Mouse (Mus musculus) kidney, adult 9 months (tissue): ENCODE results near the gene Slc25a42.
A peak's percentile ranks its signal among the peaks of the same experiment; 100 is the strongest.

Source experiments
- DNase-seq: peaks from one replicate; pipeline ENCODE4 v3.0.0; 2022

The Slc25a42 gene

GRCm38 (mm10) chr8:70214411-70214810 lies 2.3 kb upstream of the Slc25a42 start:
- no peak for DNase-seq

- DNase-seq: no peak
Observed at GRCm38 (mm10) chr8:70211726-70212111, 386 bp downstream of the Slc25a42 start.

- DNase-seq: no peak
Observed at GRCm38 (mm10) chr8:70211275-70211674, 830 bp downstream of the Slc25a42 start.

GRCm38 (mm10) chr8:70210538-70210937 lies 1.6 kb downstream of the Slc25a42 start:
- DNase-seq: no peak

GRCm38 (mm10) chr8:70208130-70208529 lies 4.0 kb downstream of the Slc25a42 start:
- DNase-seq: peak; percentile 84

- DNase-seq: no peak
Observed at GRCm38 (mm10) chr8:70204757-70205156, 7.3 kb downstream of the Slc25a42 start.

GRCm38 (mm10) chr8:70203072-70203471 lies 9.0 kb downstream of the Slc25a42 start:
- DNase-seq: no peak

GRCm38 (mm10) chr8:70201417-70201816 lies 10.7 kb downstream of the Slc25a42 start:
- DNase-seq: no peak

- DNase-seq: peak; percentile 58
Observed at GRCm38 (mm10) chr8:70200098-70200681, 11.9 kb downstream of the Slc25a42 start.

GRCm38 (mm10) chr8:70197603-70198002 lies 14.5 kb downstream of the Slc25a42 start:
- DNase-seq: peak; percentile 83

- DNase-seq: no peak
Observed at GRCm38 (mm10) chr8:70195762-70196161, 16.3 kb downstream of the Slc25a42 start.

- no peak for DNase-seq
Observed at GRCm38 (mm10) chr8:70194191-70194590, 17.9 kb downstream of the Slc25a42 start.

GRCm38 (mm10) chr8:70193238-70193637 lies 18.9 kb downstream of the Slc25a42 start:
- peak; percentile 92 for DNase-seq

- DNase-seq: peak; percentile 96
Observed at GRCm38 (mm10) chr8:70188707-70189106, 23.4 kb downstream of the Slc25a42 start.

GRCm38 (mm10) chr8:70183194-70183593 lies 28.9 kb downstream of the Slc25a42 start:
- no peak for DNase-seq

- DNase-seq: no peak
Observed at GRCm38 (mm10) chr8:70181903-70182252, 30.2 kb downstream of the Slc25a42 start.

- no peak for DNase-seq
Observed at GRCm38 (mm10) chr8:70181212-70181902, 30.7 kb downstream of the Slc25a42 start.

- DNase-seq: no peak
Observed at GRCm38 (mm10) chr8:70179082-70179481, 33.0 kb downstream of the Slc25a42 start.

GRCm38 (mm10) chr8:70178231-70178630 lies 33.9 kb downstream of the Slc25a42 start:
- no peak for DNase-seq

GRCm38 (mm10) chr8:70174079-70174478 lies 38.0 kb downstream of the Slc25a42 start:
- DNase-seq: no peak

- no peak for DNase-seq
Observed at GRCm38 (mm10) chr8:70173320-70173719, 38.8 kb downstream of the Slc25a42 start.

GRCm38 (mm10) chr8:70172043-70172681 lies 39.9 kb downstream of the Slc25a42 start, which contains the start of gene Tmem161a:
TSS of gene Tmem161a (plus strand) at chr8:70172356.
- peak; percentile 96 for DNase-seq

GRCm38 (mm10) chr8:70171240-70171639 lies 40.9 kb downstream of the Slc25a42 start:
- DNase-seq: no peak

GRCm38 (mm10) chr8:70170748-70171147 lies 41.4 kb downstream of the Slc25a42 start:
- peak; percentile 85 for DNase-seq
